Mouse (Mus musculus) splenic B cell, adult 2 months (primary cell): ENCODE data around the gene Mcm2.

Experiments
- DNase-seq: peaks from one replicate; pipeline ENCODE4 v3.0.0-alpha.2; 2011; ENCODE audit warnings: low read depth, low spot score
- H3K27me3 ChIP-seq: 2 replicates; pipeline ENCODE4 v1.6.1; 2012; ENCODE audit warnings: mild to moderate bottlenecking, low read length, moderate library complexity, mixed read lengths; ENCODE audit not compliant: control insufficient read depth, poor library complexity, insufficient read depth, severe bottlenecking
- H3K36me3 ChIP-seq: 2 replicates; pipeline ENCODE4 v1.6.1; 2012; ENCODE audit warnings: mild to moderate bottlenecking, low read length, moderate library complexity, mixed read lengths; ENCODE audit not compliant: control insufficient read depth, poor library complexity, insufficient read depth, severe bottlenecking

Mcm2 gene

GRCm38 (mm10) chr6:88913022-88913421 is 14.4 kb upstream of the Mcm2 start:
- Histone ChIP-seq H3K36me3 (peaks cover 2% of the 10 kb centered on the region; the same call in 1 of the 2 replicates), H3K27me3 (no peaks in the 10 kb centered on the region)
- DNase-seq, result no peak

GRCm38 (mm10) chr6:88909151-88909550 is 10.6 kb upstream of the Mcm2 start:
- Histone ChIP-seq H3K36me3 (peaks cover 2% of the 10 kb centered on the region; the same call in 1 of the 2 replicates), H3K27me3 (no peaks in the 10 kb centered on the region)
- no peak for DNase-seq

DNA sequence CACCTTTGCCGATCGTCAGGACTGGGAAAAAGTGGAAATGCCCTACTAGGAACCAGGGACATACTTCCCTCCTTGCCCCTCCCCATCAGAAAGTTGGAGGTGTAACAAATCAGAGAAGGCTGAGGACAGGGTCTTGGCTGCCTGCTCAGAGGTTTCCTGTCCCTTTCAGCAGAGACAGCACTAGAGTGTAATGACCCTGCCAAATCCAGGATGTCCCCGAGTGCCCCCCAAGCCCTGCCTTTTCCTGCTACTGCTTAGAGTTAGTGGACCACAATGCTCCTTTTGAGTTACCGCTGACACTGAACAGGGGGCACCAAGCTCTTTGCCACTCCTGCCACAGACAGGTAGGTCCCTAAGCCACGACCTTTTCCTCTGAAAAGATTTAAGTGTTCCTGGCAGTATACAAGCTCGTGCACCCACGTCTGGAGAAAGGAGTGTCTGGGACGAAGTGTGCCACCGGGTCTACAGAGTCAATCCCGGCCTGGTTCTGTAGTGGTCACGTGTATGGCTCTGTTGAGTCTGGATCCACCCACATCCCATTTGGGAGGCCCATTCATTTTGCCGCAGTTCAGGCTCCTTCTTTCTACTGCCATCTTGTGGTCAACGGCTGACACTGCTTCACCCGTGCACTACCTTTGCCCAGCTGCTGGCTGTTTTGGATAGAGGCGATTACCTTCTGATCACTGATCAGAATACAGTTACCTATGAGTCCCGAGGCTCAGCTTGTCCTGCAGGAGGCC is 8.0 kb upstream of the Mcm2 start:
- Histone ChIP-seq H3K27me3 (no peaks in the 10 kb centered on the region), H3K36me3 (peaks cover 2% of the 10 kb centered on the region; the same call in 1 of the 2 replicates)
- peak; percentile 78 for DNase-seq

- Histone ChIP-seq H3K36me3 (no peaks in the 10 kb centered on the region), H3K27me3 (no peaks in the 10 kb centered on the region)
- DNase-seq, result no peak
Observed at GRCm38 (mm10) chr6:88905042-88905441, 6.5 kb upstream of the Mcm2 start.

GRCm38 (mm10) chr6:88904456-88904974 is 5.9 kb upstream of the Mcm2 start:
- no peak for DNase-seq

GRCm38 (mm10) chr6:88903708-88904107 is 5.1 kb upstream of the Mcm2 start:
- H3K27me3 ChIP-seq, result no peaks in the 10 kb centered on the region
- H3K36me3 ChIP-seq, result no peaks in the 10 kb centered on the region
- no peak for DNase-seq

More at GRCm38 (mm10) chr6:88904456-88904974, 5.9 kb upstream of the Mcm2 start:
- Histone ChIP-seq H3K27me3 (no peaks in the 10 kb centered on the region), H3K36me3 (no peaks in the 10 kb centered on the region)

DNA sequence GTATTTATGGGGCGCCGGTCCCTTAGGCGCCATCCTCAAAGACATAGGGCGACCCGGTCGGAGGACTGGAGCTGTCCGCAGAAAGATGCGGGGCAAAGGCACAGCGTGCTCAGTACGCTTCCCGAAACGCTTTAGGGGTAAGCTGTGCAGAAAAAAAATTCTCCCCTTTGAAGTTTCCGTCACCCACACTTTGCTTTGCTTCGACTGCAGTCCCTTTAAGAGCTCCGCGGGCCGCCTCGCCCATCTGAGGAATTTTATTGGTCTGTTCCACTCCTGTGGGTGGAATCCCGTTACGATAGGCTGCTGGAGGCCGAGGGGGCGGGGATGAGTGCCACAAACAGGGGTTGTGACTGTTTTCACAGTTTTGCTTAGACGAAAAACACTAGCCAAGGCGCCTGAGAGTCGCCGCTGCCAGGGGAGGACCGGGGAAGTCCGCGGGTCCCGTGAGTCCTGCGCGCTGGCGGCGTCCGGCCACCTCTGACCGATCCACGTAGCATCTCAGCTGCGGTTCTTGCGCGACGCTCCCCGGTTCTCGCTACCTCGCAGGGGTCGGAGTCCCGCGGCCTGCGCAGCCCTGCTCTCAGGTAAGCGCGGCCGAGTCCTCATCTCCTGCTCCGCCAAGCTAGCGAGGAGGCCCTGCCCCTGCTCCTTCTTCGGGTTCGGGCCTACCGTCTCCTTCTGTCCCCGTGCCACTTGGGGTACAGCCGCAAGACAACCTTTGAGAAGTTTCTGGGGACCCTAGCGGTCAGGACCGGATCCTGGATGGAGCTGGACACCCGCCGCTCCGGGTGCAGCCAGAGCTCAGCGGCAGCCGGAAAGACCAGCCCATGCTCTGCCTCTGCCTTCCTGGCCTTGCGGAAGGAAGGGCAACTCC is 3.6 kb upstream of the Mcm2 start, which contains the start of gene Tpra1:
Gene Tpra1 (plus strand): TSS at position 305 of the 874 bp plus-strand sequence.
- Histone ChIP-seq H3K27me3 (no peaks in the 10 kb centered on the region), H3K36me3 (no peaks in the 10 kb centered on the region)
- peak; percentile 95 for DNase-seq

DNA sequence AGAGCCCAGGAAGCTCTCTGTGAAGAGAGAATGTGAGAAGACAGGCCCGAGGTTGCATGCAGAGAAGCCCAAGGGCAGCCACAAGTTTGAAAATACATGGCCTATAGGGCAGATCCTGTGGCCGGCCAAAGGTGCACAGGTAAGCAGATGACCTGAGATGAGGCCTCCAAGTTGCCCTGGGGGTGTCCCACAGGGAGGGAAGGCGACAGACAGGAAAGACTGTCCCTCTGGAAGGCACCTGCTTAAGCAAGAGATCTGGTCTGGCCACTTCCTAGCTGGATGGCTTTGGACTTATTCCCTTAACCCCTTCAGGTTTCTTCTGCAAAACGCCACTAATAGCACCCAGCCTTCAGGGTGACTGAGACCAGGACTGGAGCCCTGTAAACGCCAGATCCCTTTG is 2.9 kb upstream of the Mcm2 start:
- DNase-seq, result no peak
- Histone ChIP-seq H3K27me3 (no peaks in the 10 kb centered on the region), H3K36me3 (0 out of 2 replicates have a peak, but pooled peaks cover 3% of the 10 kb centered on the region)

GRCm38 (mm10) chr6:88899628-88900027 is 1.0 kb upstream of the Mcm2 start:
- H3K36me3 ChIP-seq, result 0 out of 2 replicates have a peak, but pooled peaks cover 5% of the 10 kb centered on the region
- DNase-seq, result no peak
- H3K27me3 ChIP-seq, result no peaks in the 10 kb centered on the region

DNA sequence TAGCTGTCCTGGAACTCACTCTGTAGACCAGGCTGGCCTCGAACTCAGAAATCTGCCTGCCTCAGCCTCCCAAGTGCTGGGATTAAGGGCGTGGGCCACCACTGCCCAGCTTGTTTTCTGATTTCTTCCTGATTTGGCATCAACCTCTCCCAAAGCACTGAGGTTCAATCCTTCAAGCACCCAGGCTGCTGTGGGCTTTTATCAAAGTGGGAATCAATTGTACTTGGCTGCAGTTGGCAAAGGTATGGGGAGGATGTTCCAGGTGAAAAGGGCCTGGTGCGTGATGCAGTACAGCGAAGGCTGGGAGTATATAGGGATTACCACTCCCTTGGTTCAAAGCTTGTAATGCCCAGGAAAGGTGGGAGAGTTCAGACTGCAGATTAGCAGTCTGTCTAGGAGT is 506 bp upstream of the Mcm2 start:
- Histone ChIP-seq H3K36me3 (0 out of 2 replicates have a peak, but pooled peaks cover 5% of the 10 kb centered on the region), H3K27me3 (no peaks in the 10 kb centered on the region)
- DNase-seq, result no peak

DNA sequence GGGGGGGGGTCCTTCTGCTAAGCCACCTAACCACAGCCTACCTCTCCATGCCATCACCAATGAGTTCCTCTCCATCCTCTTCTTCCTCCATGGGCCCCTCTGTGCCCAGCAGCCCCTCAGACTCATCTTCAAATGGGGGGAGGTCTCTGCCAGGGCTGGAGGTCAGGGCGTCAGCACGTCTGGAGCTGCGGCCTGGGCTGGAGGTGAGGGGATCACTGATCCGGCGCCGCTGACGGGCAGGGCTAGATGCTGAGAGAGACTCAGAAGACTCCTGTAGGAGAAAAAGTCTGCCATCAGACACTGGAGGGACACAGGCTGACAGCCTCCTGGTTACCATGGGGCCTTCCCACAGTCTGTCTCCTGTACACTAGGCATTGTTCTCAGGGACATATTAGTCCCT is 1.3 kb downstream of the Mcm2 start:
- Histone ChIP-seq H3K36me3 (peaks cover 9% of the 10 kb centered on the region; the same call in 1 of the 2 replicates), H3K27me3 (no peaks in the 10 kb centered on the region)
- no peak for DNase-seq

DNA sequence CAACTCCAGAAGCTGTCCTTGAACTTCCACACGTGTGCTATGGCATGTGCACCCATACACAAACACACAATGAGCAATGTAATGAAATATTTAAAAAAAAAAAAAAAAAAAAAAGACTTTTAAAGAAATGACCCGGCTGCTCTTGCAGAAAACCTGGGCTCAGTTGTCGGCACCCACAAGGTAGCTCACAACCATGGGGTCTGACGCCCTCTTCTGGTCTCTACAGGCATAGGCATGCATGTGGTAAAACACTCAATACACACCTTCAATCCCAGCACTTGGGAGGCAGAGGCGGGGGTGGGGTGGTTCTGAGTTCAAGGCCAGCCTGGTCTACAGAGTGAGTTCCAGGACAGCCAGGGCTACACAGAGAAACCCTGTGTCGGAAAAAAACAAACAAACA is 2.6 kb downstream of the Mcm2 start:
- Histone ChIP-seq H3K27me3 (no peaks in the 10 kb centered on the region), H3K36me3 (peaks cover 9% of the 10 kb centered on the region; the same call in 1 of the 2 replicates)
- no peak for DNase-seq

GRCm38 (mm10) chr6:88893559-88893958 is 5.0 kb downstream of the Mcm2 start:
- DNase-seq, result peak; percentile 76
- H3K27me3 ChIP-seq, result no peaks in the 10 kb centered on the region
- peaks cover 12% of the 10 kb centered on the region for H3K36me3 ChIP-seq

DNA sequence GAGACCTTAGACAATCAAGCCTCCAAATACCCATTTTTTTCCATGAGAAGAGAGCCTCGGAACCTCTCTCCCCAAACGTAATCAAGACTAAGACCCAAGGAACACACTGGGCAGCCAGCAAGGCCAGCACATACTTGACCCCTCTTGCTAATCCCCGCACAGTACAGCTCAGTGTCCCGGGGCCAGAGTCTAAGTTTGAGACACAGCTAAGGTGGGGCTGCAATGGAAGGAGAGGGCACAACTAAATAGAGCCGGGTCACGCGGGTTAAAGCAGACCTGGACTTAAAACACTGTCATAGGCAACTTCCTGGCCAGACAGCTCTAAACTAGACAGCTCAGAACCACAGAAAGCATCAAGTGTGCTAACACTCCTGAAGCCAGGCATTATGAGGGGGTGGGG is 7.7 kb downstream of the Mcm2 start:
- H3K36me3 ChIP-seq, result peaks cover 10% of the 10 kb centered on the region
- H3K27me3 ChIP-seq, result no peaks in the 10 kb centered on the region
- DNase-seq, result no peak
